Mouse (Mus musculus): Measurements from ENCODE around the gene Smg6. TPM values are rescaled to one million over a fixed set of nuclear protein-coding genes. Genes with fewer than 3 reads are reported as not detected.

Gene Smg6
- total RNA-seq (2021) = 10 to 100 TPM; 27.2 to 31.2 TPM

GRCm38 (mm10) chr11:74925577-74926387, at the start of gene Smg6, which contains the start of gene Srr:
Smg6 (plus strand) TSS chr11:74925823.
Srr (minus strand) TSS chr11:74925948.
- intact Hi-C loops (cut with DNase I) = no loop called here
- DNase-seq (ENCODE audit: low spot score in 2 of 2) = peak; percentile 93

- peak; percentile 50 to 57 for DNase-seq (ENCODE audit: low spot score in 2 of 2)
- intact Hi-C loops (cut with DNase I) = no loop called here
Measured at GRCm38 (mm10) chr11:74876801-74877200, 48.8 kb upstream of the Smg6 start.

DNA sequence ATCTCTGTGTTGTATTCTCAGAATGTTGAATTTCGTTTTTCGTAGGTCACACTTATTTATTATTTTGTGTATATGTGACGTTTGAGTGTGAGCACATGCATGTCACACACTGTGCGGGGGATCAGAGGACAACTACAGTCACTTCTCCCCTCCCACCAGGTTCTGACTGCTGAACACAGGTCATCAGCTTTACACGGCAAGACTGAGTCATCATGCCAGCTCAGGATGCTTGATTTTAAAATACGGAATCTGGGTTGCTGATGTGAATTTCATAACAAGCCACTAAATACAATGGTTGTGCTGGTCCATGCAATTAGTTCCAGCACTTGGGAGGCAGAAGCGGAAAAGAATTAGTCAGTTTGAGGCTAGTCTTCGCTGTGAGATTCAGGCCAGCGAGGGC, 44.6 kb upstream of the Smg6 start:
- no peak for DNase-seq (ENCODE audit: low spot score in 2 of 2)
- intact Hi-C loops (cut with DNase I) = no loop called here

DNA sequence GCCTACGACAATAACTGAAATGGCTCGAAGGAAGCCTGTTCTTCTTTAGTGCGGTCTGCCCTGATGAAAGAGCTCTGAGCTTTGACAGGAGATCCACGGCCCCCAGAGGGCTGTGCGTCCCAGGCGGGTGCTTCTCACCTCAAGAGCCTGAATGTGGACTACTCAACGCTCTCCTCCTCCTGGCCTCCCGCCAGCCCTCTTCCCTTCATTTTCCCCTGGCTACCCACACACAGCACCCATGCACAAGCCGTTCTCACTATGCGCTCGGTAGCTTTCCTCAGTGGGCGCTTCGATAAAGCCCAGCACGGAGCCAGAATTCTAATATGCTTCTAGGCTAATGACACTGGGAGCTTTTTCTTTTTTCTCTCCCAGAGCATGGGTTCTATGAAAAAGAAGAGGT, 43.6 kb upstream of the Smg6 start:
- DNase-seq (ENCODE audit: low spot score in 2 of 2) = peak; percentile 57 to 63

DNA sequence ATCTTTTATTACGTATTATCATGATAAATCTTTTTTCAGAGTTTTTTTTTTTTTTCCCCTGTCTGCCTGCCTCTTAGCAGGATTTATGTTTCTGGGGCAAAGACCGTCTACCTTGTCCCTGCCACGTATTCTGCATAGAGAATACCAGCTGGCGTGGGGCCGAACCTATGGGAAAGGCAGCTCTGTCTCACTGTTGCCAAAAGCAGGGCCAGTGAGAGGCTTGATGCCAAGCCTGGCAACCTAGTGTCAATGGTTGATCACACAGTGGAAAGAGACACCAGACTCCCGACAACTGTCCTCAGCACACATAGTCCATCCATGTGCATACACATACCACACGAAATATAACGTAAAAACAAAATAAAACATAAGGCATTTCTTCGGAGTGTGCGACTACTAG, 42.5 kb upstream of the Smg6 start:
- DNase-seq (ENCODE audit: low spot score in 2 of 2) = no peak
- intact Hi-C loops (cut with DNase I) = no loop called here

More for the DNA sequence above, 43.6 kb upstream of the Smg6 start:
- intact Hi-C loops (cut with DNase I) = no loop called here

GRCm38 (mm10) chr11:74894619-74895018, 31.0 kb upstream of the Smg6 start:
- intact Hi-C loops (cut with DNase I) = no loop called here
- no peak for DNase-seq (ENCODE audit: low spot score in 2 of 2)

- intact Hi-C loops (cut with DNase I) = no loop called here
Measured at GRCm38 (mm10) chr11:74895980-74896900, 29.4 kb upstream of the Smg6 start.

GRCm38 (mm10) chr11:74896901-74897677, 28.5 kb upstream of the Smg6 start, which contains the start of gene Sgsm2:
Sgsm2 (minus strand) TSS chr11:74897060.
- peak in 1 of 2 experiments; percentile 83 for DNase-seq (ENCODE audit: low spot score in 2 of 2)
- intact Hi-C loops (cut with DNase I) = no loop called here

More at GRCm38 (mm10) chr11:74895980-74896900, 29.4 kb upstream of the Smg6 start:
- peak; percentile 72 to 74 for DNase-seq (ENCODE audit: low spot score in 2 of 2)

GRCm38 (mm10) chr11:74897678-74898516, 27.7 kb upstream of the Smg6 start, which contains the start of gene Tsr1:
Tsr1 (plus strand) TSS chr11:74898071.
- intact Hi-C loops (cut with DNase I) = no loop called here
- peak; percentile 89 to 91 for DNase-seq (ENCODE audit: low spot score in 2 of 2)

DNA sequence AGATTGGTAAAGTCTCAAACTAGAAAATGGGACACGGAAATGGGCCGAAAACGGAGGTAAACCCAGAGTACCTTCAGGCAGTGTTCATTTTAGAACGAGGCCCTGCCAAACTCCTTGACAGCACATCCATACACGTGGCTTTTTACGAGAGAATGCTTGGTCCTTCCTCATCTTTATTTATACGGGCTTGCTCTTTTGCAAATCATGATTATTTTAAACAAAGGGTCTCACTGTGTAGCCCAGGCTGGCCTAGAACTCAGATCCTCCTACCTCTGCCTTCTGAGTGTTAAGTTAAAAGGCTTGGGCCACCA, 27.2 kb upstream of the Smg6 start:
- intact Hi-C loops (cut with DNase I) = no loop called here
- DNase-seq (ENCODE audit: low spot score in 2 of 2) = no peak

- intact Hi-C loops (cut with DNase I) = no loop called here
- DNase-seq (ENCODE audit: low spot score in 2 of 2) = no peak
Measured at GRCm38 (mm10) chr11:74901555-74901954, 24.1 kb upstream of the Smg6 start.

GRCm38 (mm10) chr11:74902416-74902815, 23.2 kb upstream of the Smg6 start:
- intact Hi-C loops (cut with DNase I) = no loop called here
- no peak for DNase-seq (ENCODE audit: low spot score in 2 of 2)

- DNase-seq (ENCODE audit: low spot score in 2 of 2) = no peak
- intact Hi-C loops (cut with DNase I) = no loop called here
Measured at GRCm38 (mm10) chr11:74907850-74908249, 17.8 kb upstream of the Smg6 start.

DNA sequence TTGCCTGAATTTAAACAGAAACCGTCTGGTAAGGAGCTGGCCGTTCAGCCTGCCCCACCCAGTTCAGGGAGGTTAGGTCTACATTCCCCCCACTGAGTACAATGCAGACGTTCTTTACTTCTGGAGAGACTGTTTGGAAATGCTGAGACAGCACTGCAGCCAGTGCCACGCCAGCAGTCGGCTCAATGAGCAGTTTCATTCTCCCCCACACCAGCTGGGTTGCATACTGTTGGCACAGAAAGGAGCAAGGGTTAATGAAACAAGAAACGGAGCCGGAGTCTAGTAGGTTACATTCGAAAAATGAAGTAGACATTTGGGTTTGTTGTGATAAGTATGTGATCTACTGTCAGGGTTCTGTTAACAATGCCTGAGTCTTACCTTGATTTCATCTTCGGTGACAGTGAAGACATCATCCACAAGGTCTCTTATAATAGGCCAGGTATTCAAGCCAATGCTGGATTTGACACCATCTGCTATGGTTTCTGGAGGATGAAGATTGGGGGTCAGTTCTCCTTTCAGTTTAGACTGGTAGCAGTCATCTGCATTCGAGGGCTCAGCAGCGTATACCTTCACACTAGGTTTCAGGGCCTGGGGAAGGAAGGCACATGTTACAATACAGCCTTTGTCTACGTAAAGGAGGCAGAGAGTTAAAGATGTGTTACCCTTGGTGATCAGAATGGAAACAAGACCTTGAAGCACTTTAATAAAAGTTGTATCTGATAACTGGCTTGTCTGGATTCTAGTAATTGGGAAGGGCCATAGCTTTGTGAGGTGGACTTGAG, 16.8 kb upstream of the Smg6 start:
- intact Hi-C loops (cut with DNase I) = no loop called here
- DNase-seq (ENCODE audit: low spot score in 2 of 2) = no peak

DNA sequence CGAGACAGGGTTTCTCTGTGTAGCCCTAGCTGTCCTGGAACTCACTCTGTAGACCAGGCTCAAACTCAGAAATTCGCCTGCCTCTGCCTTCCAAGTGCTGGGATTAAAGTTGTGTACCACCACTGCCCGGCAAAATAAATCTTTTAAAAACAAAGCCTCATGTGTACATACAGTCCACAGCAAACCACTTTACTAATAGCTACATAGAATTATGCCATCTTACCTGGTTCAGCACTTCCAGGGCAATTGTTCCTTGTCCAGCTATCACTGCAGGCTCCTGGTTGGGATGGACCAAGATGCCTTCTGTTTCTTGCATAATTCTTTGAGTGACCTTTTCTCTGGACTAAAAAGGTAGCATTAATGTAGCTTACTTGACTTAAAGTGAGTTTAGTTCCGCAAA, 15.6 kb upstream of the Smg6 start:
- intact Hi-C loops (cut with DNase I) = no loop called here
- DNase-seq (ENCODE audit: low spot score in 2 of 2) = no peak

DNA sequence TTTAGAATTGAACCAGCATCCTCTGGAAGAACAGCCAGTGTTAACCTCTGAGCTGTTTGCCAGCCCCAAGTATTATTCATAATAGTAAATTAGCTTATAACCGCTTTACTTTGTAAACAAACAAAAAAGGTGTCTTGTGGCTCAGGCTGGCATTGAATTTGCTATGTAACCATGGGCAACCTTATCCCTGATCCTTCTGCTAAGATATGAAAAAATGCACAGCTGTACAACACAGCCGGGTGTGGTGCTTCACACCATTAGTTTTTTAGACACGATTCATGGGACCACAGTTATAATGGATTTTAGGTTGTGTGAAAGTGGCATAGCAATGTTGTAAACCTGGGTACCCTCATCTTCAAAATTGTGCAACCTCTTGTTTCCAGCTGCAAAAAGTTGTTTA, 13.1 kb upstream of the Smg6 start:
- DNase-seq (ENCODE audit: low spot score in 2 of 2) = no peak
- intact Hi-C loops (cut with DNase I) = no loop called here

DNA sequence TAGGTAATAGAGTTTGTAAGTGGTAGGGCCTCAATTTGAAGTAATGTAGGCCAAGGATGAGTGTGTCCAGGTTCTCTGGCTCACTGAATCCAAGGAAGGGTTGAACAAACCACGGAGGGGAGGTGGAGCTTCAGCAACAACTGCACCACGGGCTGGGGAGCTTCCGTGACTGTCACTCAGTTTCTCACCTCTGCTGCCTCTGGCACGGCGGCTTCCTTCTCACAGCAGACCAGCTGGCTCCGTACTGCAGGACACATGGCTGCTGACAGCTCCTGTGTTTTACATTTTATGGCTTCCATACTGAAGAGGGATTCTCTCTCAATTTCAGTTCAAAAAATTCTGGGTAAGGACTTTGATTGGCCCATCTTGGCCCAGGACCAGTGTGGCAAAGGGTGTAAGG, 6.4 kb upstream of the Smg6 start:
- DNase-seq (ENCODE audit: low spot score in 2 of 2) = no peak
- intact Hi-C loops (cut with DNase I) = no loop called here

DNA sequence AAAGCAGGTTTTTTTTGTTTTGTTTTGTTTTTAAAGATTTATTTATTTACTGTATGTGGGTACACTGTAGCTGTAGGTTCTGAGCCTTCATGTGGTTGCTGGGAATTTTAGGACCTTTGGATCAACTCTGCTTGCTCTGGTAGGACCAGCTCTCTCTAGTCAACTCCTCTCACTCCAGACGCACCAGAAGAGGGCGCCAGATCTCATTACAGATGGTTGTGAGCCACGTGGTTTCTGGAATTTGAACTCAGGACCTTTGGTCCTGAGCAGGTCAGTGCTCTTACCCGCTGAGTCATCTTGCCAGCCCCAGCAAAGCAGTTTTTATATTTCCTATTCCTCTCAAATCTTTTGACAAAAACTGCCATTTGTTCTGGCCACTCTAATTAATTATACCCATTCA, 1.5 kb upstream of the Smg6 start:
- intact Hi-C loops (cut with DNase I) = no loop called here
- DNase-seq (ENCODE audit: low spot score in 2 of 2) = no peak

Data from left cerebral cortex, postnatal 36 days (tissue).